Mouse (Mus musculus): ENCODE measurements around the gene Fbxw11.

- TF ChIP-seq MAFK (IDR thresholded peaks at IDR 0.05; ENCODE audit: insufficient read depth, low read depth, low read length): no peak
- no peak for TF ChIP-seq ZC3H11A (IDR thresholded peaks at IDR 0.05; ENCODE audit: borderline replicate concordance, low read depth, low read length)
- TF ChIP-seq HCFC1 (IDR thresholded peaks at IDR 0.05; ENCODE audit: borderline replicate concordance, insufficient read depth, low read length): no peak
- no peak for TF ChIP-seq CHD2 (IDR thresholded peaks at IDR 0.05; ENCODE audit: low read depth, low read length)
These were observed 59.0 kb downstream of the Fbxw11 start for GRCm38 (mm10) chr11:32701566-32701965.
